Mouse (Mus musculus) common myeloid progenitor, adult 5-6 weeks (primary cell): ENCODE results near the gene Itm2b. TPM values are rescaled to one million over a fixed set of nuclear protein-coding genes. Genes with fewer than 3 reads are reported as not detected.
A peak's percentile ranks its signal among the peaks of the same experiment; 100 is the strongest.

Experiments
- ATAC-seq: replicated peaks from 2 replicates; pipeline ENCODE4 v1.8.0; 2016; ENCODE audit warnings: low read depth, mild to moderate bottlenecking, moderate TSS enrichment, inconsistent platforms; ENCODE audit not compliant: poor library complexity, severe bottlenecking
- total RNA-seq: library from RNA; stranded (forward); fragments of 200-1000, 187-1606 nt; gene quantifications from 2 replicates; pipeline ENCODE4 v1.2.3, GENCODE M21; 2017

Gene Itm2b
- total RNA-seq, 1 experiment from 2014 or later: 751 TPM

GRCm38 (mm10) chr14:73370695-73371372, 14.3 kb downstream of the Itm2b start:
- ATAC-seq: peak; percentile 24; the same call in 1 of the 2 replicates

- ATAC-seq: peak; percentile 66
These were observed 14.9 kb downstream of the Itm2b start for GRCm38 (mm10) chr14:73370078-73370670.

- no peak for ATAC-seq
These were observed 15.5 kb downstream of the Itm2b start for GRCm38 (mm10) chr14:73369634-73370033.

- ATAC-seq: no peak
These were observed 16.1 kb downstream of the Itm2b start for GRCm38 (mm10) chr14:73368966-73369365.

- no peak for ATAC-seq
These were observed 16.9 kb downstream of the Itm2b start for GRCm38 (mm10) chr14:73368221-73368620.

- ATAC-seq: no peak
These were observed 18.8 kb downstream of the Itm2b start for GRCm38 (mm10) chr14:73366278-73366677.

- ATAC-seq: no peak
These were observed 21.3 kb downstream of the Itm2b start for GRCm38 (mm10) chr14:73363782-73364181.

GRCm38 (mm10) chr14:73354700-73355099, 30.4 kb downstream of the Itm2b start:
- no peak for ATAC-seq

- no peak for ATAC-seq
These were observed 34.0 kb downstream of the Itm2b start for GRCm38 (mm10) chr14:73351118-73351517.

- no peak for ATAC-seq
These were observed 35.1 kb downstream of the Itm2b start for GRCm38 (mm10) chr14:73350029-73350428.

- no peak for ATAC-seq
These were observed 35.9 kb downstream of the Itm2b start for GRCm38 (mm10) chr14:73349061-73349670.

GRCm38 (mm10) chr14:73347302-73347701, 37.8 kb downstream of the Itm2b start:
- ATAC-seq: no peak; the same call in 1 of the 2 replicates

- no peak for ATAC-seq
These were observed 39.5 kb downstream of the Itm2b start for GRCm38 (mm10) chr14:73345614-73346013.

GRCm38 (mm10) chr14:73340051-73340755, 44.9 kb downstream of the Itm2b start:
- ATAC-seq: no peak

GRCm38 (mm10) chr14:73339615-73340014, 45.5 kb downstream of the Itm2b start:
- ATAC-seq: peak; percentile 97

- no peak for ATAC-seq
These were observed 48.6 kb downstream of the Itm2b start for GRCm38 (mm10) chr14:73336316-73337080.

GRCm38 (mm10) chr14:73334926-73335805, 49.9 kb downstream of the Itm2b start:
- ATAC-seq: no peak

GRCm38 (mm10) chr14:73333880-73334279, 51.2 kb downstream of the Itm2b start:
- ATAC-seq: peak; percentile 85

GRCm38 (mm10) chr14:73331386-73331785, 53.7 kb downstream of the Itm2b start:
- ATAC-seq: no peak
